Mouse (Mus musculus) MEL (cell line): Measurements from ENCODE around the gene Cog7. TPM values are rescaled to one million over a fixed set of nuclear protein-coding genes. Genes with fewer than 3 reads are reported as not detected.

ENCODE experiments used
- DNase-seq: peaks from one replicate; pipeline ENCODE4 v3.0.0; 2011; ENCODE audit warnings: low read depth, low spot score
- H3K27ac ChIP-seq: 2 replicates; pipeline ENCODE4 v1.5.1; 2012; ENCODE audit warnings: low read depth, mild to moderate bottlenecking, control low read depth, low read length, moderate library complexity; ENCODE audit not compliant: control insufficient read depth
- H3K27me3 ChIP-seq, 2 experiments: fragments of 150-350 bp in 1 of 2; sonication (generic) in 1 of 2; 2 replicates each; pipeline ENCODE4 v1.6.1; 2012; ENCODE audit warnings: low read length in 2 of 2, mild to moderate bottlenecking in 2 of 2, improper control_type of control experiment in 1 of 2, moderate library complexity in 1 of 2; ENCODE audit not compliant: insufficient read depth in 2 of 2, control insufficient read depth in 1 of 2
- H3K36me3 ChIP-seq, 2 experiments: 2 replicates each; pipeline ENCODE4 v1.6.1; 2012 to 2014; ENCODE audit warnings: low read length in 2 of 2, improper control_type of control experiment in 1 of 2, inconsistent platforms in 1 of 2, mild to moderate bottlenecking in 1 of 2; ENCODE audit not compliant: insufficient read depth in 2 of 2, control insufficient read depth in 1 of 2
- H3K4me1 ChIP-seq, 2 experiments: fragments of 150-350 bp in 1 of 2; sonication (generic) in 1 of 2; 2 replicates each; pipeline ENCODE4 v1.6.1; 2012; ENCODE audit warnings: low read length in 2 of 2, improper control_type of control experiment in 1 of 2, mild to moderate bottlenecking in 1 of 2; ENCODE audit not compliant: insufficient read depth in 2 of 2, control insufficient read depth in 1 of 2
- H3K4me3 ChIP-seq, 2 experiments: fragments of 150-350 bp in 1 of 2; sonication (generic) in 1 of 2; 2 replicates each; pipeline ENCODE4 v1.5.1; 2012; ENCODE audit warnings: low read depth in 2 of 2, low read length in 2 of 2, mild to moderate bottlenecking in 2 of 2, moderate library complexity in 2 of 2, control low read depth in 1 of 2, improper control_type of control experiment in 1 of 2; ENCODE audit not compliant: control insufficient read depth in 1 of 2, insufficient read depth in 1 of 2
- H3K79me2 ChIP-seq: 2 replicates; pipeline ENCODE4 v1.6.1; 2012; ENCODE audit warnings: mild to moderate bottlenecking, low read length, moderate library complexity; ENCODE audit not compliant: control insufficient read depth, poor library complexity, insufficient read depth
- H3K9ac ChIP-seq: 2 replicates; pipeline ENCODE4 v1.6.1; 2012; ENCODE audit warnings: low read depth, mild to moderate bottlenecking, control low read depth, low read length, moderate library complexity; ENCODE audit not compliant: control insufficient read depth, poor library complexity, severe bottlenecking
- H3K9me3 ChIP-seq: fragments of 150-350 bp; sonication (generic); replicated peaks from 2 replicates; pipeline ENCODE4 v1.6.1; 2012; ENCODE audit warnings: mild to moderate bottlenecking, low read length, improper control_type of control experiment, moderate library complexity; ENCODE audit not compliant: insufficient read depth
- BHLHE40 ChIP-seq: IDR thresholded peaks from 2 replicates; pipeline ENCODE4 v1.6.1; 2012; ENCODE audit warnings: low read depth, mild to moderate bottlenecking, inconsistent platforms, low read length, improper control_type of control experiment, borderline replicate concordance
- E2F4 ChIP-seq: IDR thresholded peaks from 2 replicates; pipeline ENCODE4 v1.6.1; 2011; ENCODE audit warnings: low read depth, low read length, improper control_type of control experiment, borderline replicate concordance
- ELF1 ChIP-seq: IDR thresholded peaks from 2 replicates; pipeline ENCODE4 v1.6.1; 2014; ENCODE audit warnings: low read depth, mild to moderate bottlenecking, inconsistent platforms, low read length, improper control_type of control experiment, moderate library complexity
- GATA1 ChIP-seq: IDR thresholded peaks from 2 replicates; pipeline ENCODE4 v1.6.1; 2011; ENCODE audit warnings: low read depth, low read length, improper control_type of control experiment
- MAX ChIP-seq: IDR thresholded peaks from 2 replicates; pipeline ENCODE4 v1.6.1; 2011; ENCODE audit warnings: low read length, improper control_type of control experiment
- MAZ ChIP-seq: IDR thresholded peaks from 2 replicates; pipeline ENCODE4 v1.6.1; 2012; ENCODE audit warnings: low read depth, mild to moderate bottlenecking, inconsistent platforms, low read length, improper control_type of control experiment
- MXI1 ChIP-seq: IDR thresholded peaks from 2 replicates; pipeline ENCODE4 v1.6.1; 2011; ENCODE audit warnings: mild to moderate bottlenecking, low read depth, low read length, improper control_type of control experiment
- NELFE ChIP-seq: IDR thresholded peaks from 2 replicates; pipeline ENCODE4 v1.6.1; 2011; ENCODE audit warnings: low read depth, low read length, improper control_type of control experiment
- NRF1 ChIP-seq: IDR thresholded peaks from 2 replicates; pipeline ENCODE4 v1.6.1; 2014; ENCODE audit warnings: low read depth, mild to moderate bottlenecking, inconsistent platforms, low read length, improper control_type of control experiment, moderate library complexity; ENCODE audit not compliant: poor library complexity, insufficient read depth, severe bottlenecking
- POLR2A ChIP-seq, 2 experiments: IDR thresholded peaks; 2 replicates each; pipeline ENCODE4 v1.6.1; 2011 to 2012; ENCODE audit warnings: low read length in 2 of 2, mild to moderate bottlenecking in 2 of 2, control low read depth in 1 of 2, improper control_type of control experiment in 1 of 2, low read depth in 1 of 2, moderate library complexity in 1 of 2; ENCODE audit not compliant: control insufficient read depth in 1 of 2, insufficient read depth in 1 of 2, poor library complexity in 1 of 2
- RAD21 ChIP-seq: IDR thresholded peaks from 2 replicates; pipeline ENCODE4 v1.6.1; 2011; ENCODE audit warnings: mild to moderate bottlenecking, low read depth, low read length, improper control_type of control experiment
- SIN3A ChIP-seq: IDR thresholded peaks from 2 replicates; pipeline ENCODE4 v1.6.1; 2012; ENCODE audit warnings: low read length, improper control_type of control experiment, inconsistent platforms
- TAL1 ChIP-seq: IDR thresholded peaks from 2 replicates; pipeline ENCODE4 v1.6.1; 2012; ENCODE audit warnings: mild to moderate bottlenecking, inconsistent platforms, low read length, moderate library complexity, mixed read lengths
- USF1 ChIP-seq: IDR thresholded peaks from 2 replicates; pipeline ENCODE4 v1.6.1; 2014; ENCODE audit warnings: low read depth, mild to moderate bottlenecking, inconsistent platforms, low read length, improper control_type of control experiment, moderate library complexity
- USF2 ChIP-seq, 2 experiments: IDR thresholded peaks; 2 replicates each; pipeline ENCODE4 v1.6.1; 2011 to 2012; ENCODE audit warnings: improper control_type of control experiment in 2 of 2, low read length in 2 of 2, borderline replicate concordance in 1 of 2, inconsistent platforms in 1 of 2, low read depth in 1 of 2, mild to moderate bottlenecking in 1 of 2; ENCODE audit not compliant: insufficient read depth in 1 of 2
- ZKSCAN1 ChIP-seq: IDR thresholded peaks from 2 replicates; pipeline ENCODE4 v1.6.1; 2012; ENCODE audit warnings: low read depth, mild to moderate bottlenecking, inconsistent platforms, low read length, improper control_type of control experiment, moderate library complexity
- ZNF384 ChIP-seq: IDR thresholded peaks from 2 replicates; pipeline ENCODE4 v1.6.1; 2012; ENCODE audit warnings: low read depth, mild to moderate bottlenecking, inconsistent platforms, low read length, improper control_type of control experiment
- polyA plus RNA-seq, 2 experiments: library from polyadenylated mRNA; stranded (reverse) in 1 of 2; unstranded in 1 of 2; fragments of >175 nt in 1 of 2; fragments of >200 nt in 1 of 2; gene quantifications; 2 replicates each; pipeline versions ENCODE4 v1.2.1 to v1.2.4; 2012; ENCODE audit warnings: low replicate concordance in 2 of 2, low read depth in 1 of 2; ENCODE audit not compliant: insufficient read length in 2 of 2, insufficient read depth in 1 of 2, missing spikeins in 1 of 2
- total RNA-seq: library from RNA; depleted of rRNA; stranded (reverse); fragments of 300-350 nt; gene quantifications from 2 replicates; pipeline ENCODE4 v1.2.3, GENCODE M21; 2012

Gene Cog7
- total and polyA plus RNA-seq, 3 experiments: 17.1 to 21.2 TPM; not detected in 1

- TF ChIP-seq GATA1 (no peak), ZNF384 (no peak), BHLHE40 (no peak), RAD21 (no peak)
- TF ChIP-seq, all 39 proteins: peak for 18
Measured at GRCm38 (mm10) chr7:121981307-121981871, at the start of gene Cog7 (continued).

GRCm38 (mm10) chr7:122022131-122022530, 40.6 kb upstream of the Cog7 start:
- Histone ChIP-seq H3K79me2 (peaks cover 19% of the 10 kb centered on the region), H3K36me3 (peaks cover 0 to 33% of the 10 kb centered on the region in 2 experiments; a peak in 2 of 4 replicates), H3K27ac (no peak overlapping the region), H3K4me1 (peaks cover 13 to 28% of the 10 kb centered on the region in 2 experiments), H3K4me3 (no peak overlapping the region), H3K9ac (no peak overlapping the region), H3K27me3 (no peaks in the 10 kb centered on the region), H3K9me3 (no peaks in the 10 kb centered on the region)
- no peak for DNase-seq
- TF ChIP-seq USF1 (no peak), MAZ (no peak), E2F4 (no peak)

- peaks cover 13 to 27% of the 10 kb centered on the region in 2 experiments for H3K4me1 ChIP-seq
Measured at GRCm38 (mm10) chr7:122020667-122021354, 39.3 kb upstream of the Cog7 start, which contains the start of gene Gga2. Gene Gga2 (minus strand): TSS chr7:122021222.

More at GRCm38 (mm10) chr7:122020667-122021354, 39.3 kb upstream of the Cog7 start, which contains the start of gene Gga2:
- Histone ChIP-seq H3K27me3 (no peaks in the 10 kb centered on the region), H3K27ac (peak within 1 kb of the TSS; percentile 57), H3K36me3 (peaks cover 0 to 29% of the 10 kb centered on the region in 2 experiments; a peak in 2 of 4 replicates), H3K4me3 (peak within 1 kb of the TSS; percentile 59 to 86), H3K9ac (peak within 1 kb of the TSS; percentile 87), H3K79me2 (peaks cover 28% of the 10 kb centered on the region), H3K9me3 (no peaks in the 10 kb centered on the region)
- peak; percentile 56 to 83 for TF ChIP-seq USF2 (IDR thresholded peaks at IDR 0.05; ENCODE audit: borderline replicate concordance in 1 of 2, insufficient read depth in 1 of 2, low read depth in 1 of 2, low read length in 2 of 2)
- peak; percentile 74 for TF ChIP-seq SIN3A
- TF ChIP-seq POLR2A (IDR thresholded peaks at IDR 0.05; ENCODE audit: control insufficient read depth in 1 of 2, insufficient read depth in 1 of 2, low read depth in 1 of 2, low read length in 2 of 2, poor library complexity in 1 of 2): peak; percentile 81 to 91
- TF ChIP-seq BHLHE40: peak; percentile 92
- peak; percentile 79 for TF ChIP-seq NELFE
- TF ChIP-seq ELF1: no peak
- TF ChIP-seq USF1: peak; percentile 97
- TF ChIP-seq E2F4: no peak
- TF ChIP-seq NRF1: 0 out of 2 replicates have a peak, but pooled peaks have one; percentile 26
- TF ChIP-seq ZKSCAN1: peak; percentile 63; the same call in 1 of the 2 replicates
- TF ChIP-seq TAL1: no peak
- peak; percentile 99 for TF ChIP-seq ZNF384
- peak; percentile 86; the same call in 1 of the 2 replicates for TF ChIP-seq MAX
- TF ChIP-seq MXI1: peak; percentile 71
- peak; percentile 92 for DNase-seq
